Mouse (Mus musculus): ENCODE data around the gene Alg5. TPM values are rescaled to one million over a fixed set of nuclear protein-coding genes. Genes with fewer than 3 reads are reported as not detected.

Gene Alg5
- polyA plus RNA-seq (2015; fragmentation: Nextera tagmentation; extraction: Ambion mirVana) = 61.4 and 68.7 TPM in 2 replicates

GRCm38 (mm10) chr3:54735247-54736046, at the start of gene Alg5, which contains the start of gene Exosc8:
TSS of gene Alg5 (plus strand) at chr3:54735539.
TSS of gene Exosc8 (minus strand) at chr3:54735393.

GRCm38 (mm10) chr3:54692202-54693055, 42.9 kb upstream of the Alg5 start, which contains the start of gene Supt20:
TSS of gene Supt20 (plus strand) at chr3:54692807.

GRCm38 (mm10) chr3:54714253-54714652, 21.1 kb upstream of the Alg5 start, which contains the start of gene Gm21958:
TSS of gene Gm21958 (minus strand) at chr3:54714353.

GRCm38 (mm10) chr3:54755145-54756041, 20.1 kb downstream of the Alg5 start, which contains the start of gene Smad9:
TSS of gene Smad9 (plus strand) at chr3:54755582.

Other genes starting within 250 kb of the Alg5 start
- gene Supt20, start 42.7 kb upstream of the Alg5 start, polyA plus RNA-seq (2015; fragmentation: Nextera tagmentation; extraction: Ambion mirVana) = 41.6 and 45.4 TPM in 2 replicates
- 0.35 TPM in 1 of 2 replicates, not detected in the other for gene Gm21958, start 21.2 kb upstream of the Alg5 start, polyA plus RNA-seq (2015; fragmentation: Nextera tagmentation; extraction: Ambion mirVana)
- 39.8 and 40.7 TPM in 2 replicates for gene Exosc8, start 146 bp upstream of the Alg5 start, polyA plus RNA-seq (2015; fragmentation: Nextera tagmentation; extraction: Ambion mirVana)
- 0.63 and 0.79 TPM in 2 replicates for gene Smad9, start 20.0 kb downstream of the Alg5 start, polyA plus RNA-seq (2015; fragmentation: Nextera tagmentation; extraction: Ambion mirVana)
- 16.8 and 22.7 TPM in 2 replicates for gene Rfxap, start 72.3 kb downstream of the Alg5 start, polyA plus RNA-seq (2015; fragmentation: Nextera tagmentation; extraction: Ambion mirVana)
- gene Sertm1, start 180.3 kb downstream of the Alg5 start, polyA plus RNA-seq (2015; fragmentation: Nextera tagmentation; extraction: Ambion mirVana) = not detected in 2 replicates